ENCODE assay signal across 17 mouse cellular contexts in the genomic region with DNA sequence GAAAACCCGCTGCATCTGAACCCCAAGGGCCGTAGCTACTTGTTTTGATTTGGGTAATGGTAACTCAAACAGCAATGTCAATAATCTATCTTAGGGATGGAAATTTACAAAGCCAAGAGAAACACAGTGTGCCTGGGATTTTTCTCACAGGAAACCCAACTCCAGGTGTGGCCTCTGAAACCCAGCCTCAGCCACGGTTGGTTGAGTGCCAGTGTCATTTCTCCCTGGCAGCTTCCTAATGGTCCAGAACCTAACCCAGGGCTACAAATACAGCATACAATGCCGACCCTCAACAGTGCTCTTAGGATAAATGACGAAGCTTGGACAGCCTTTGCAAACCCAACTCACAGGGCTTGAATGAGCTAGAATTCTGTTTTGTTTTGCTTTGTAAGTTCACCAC.
DNase-seq lines count a peak whose midpoint lies in the region; TF ChIP-seq lines count a peak whose summit lies in the region.
"Had no signal": no experiment of that assay in that cellular context is flagged by ENCODE, and none has a peak within 500 bp of the region (broad histone marks: within the 10 kb centered on the region; RNA-seq: fewer than 3 reads in every experiment).

No protein-coding gene starts in this region.

- no peak overlapping the region for H3K4me3 ChIP-seq in CH12.LX (replicated peaks in 1 of 3; ENCODE audit: low read depth in 2 of 3, low read length in 2 of 3, poor library complexity in 1 of 3)
- no peak overlapping the region for H3K4me3 ChIP-seq in thymus, adult 2 months (ENCODE audit: control insufficient read depth, insufficient read depth, low read length)
- H3K4me3 ChIP-seq: erythroblast, embryonic 14.5 days; heart, embryonic 13.5 days; hindbrain, embryonic 15.5 days; intestine, embryonic 15.5 days; left cerebral cortex, adult 2 months; neural tube, embryonic 15.5 days had no signal

- DNase-seq in heart, adult 11 months: peak; percentile 94
- no peak for DNase-seq in heart, postnatal 14 days
- DNase-seq in CH12.LX (ENCODE audit: extremely low read depth): no peak
- DNase-seq in kidney, adult 8-10 months: peak; percentile 27 to 34
- DNase-seq in kidney, postnatal 14 days: peak; percentile 56
- DNase-seq in left cerebral cortex, postnatal 14 days (ENCODE audit: low spot score in 2 of 2): no peak
- DNase-seq in thymus, adult 2 months: no peak
- DNase-seq: cerebellum, adult 2 months; heart, postnatal 4 days; liver; thymus, postnatal 36 days had no signal

- H3K27ac ChIP-seq in CH12.LX (ENCODE audit: insufficient read depth, low read depth): peak overlapping the region; percentile 86
- no peak overlapping the region for H3K27ac ChIP-seq in thymus, adult 2 months (ENCODE audit: control insufficient read depth, insufficient read depth, low read length)
- H3K27ac ChIP-seq: heart, embryonic 13.5 days; hindbrain, embryonic 15.5 days; intestine, embryonic 15.5 days; left cerebral cortex, adult 2 months; neural tube, embryonic 15.5 days had no signal

- no peak for TF ChIP-seq POLR2A in CH12.LX (IDR thresholded peaks at IDR 0.05; ENCODE audit: low read depth, low read length)
- no peak for TF ChIP-seq POLR2A in thymus, adult 2 months (IDR thresholded peaks at IDR 0.05; ENCODE audit: control insufficient read depth, extremely low read depth, insufficient read depth, low read length, poor library complexity)

- no peak for TF ChIP-seq CTCF in CH12.LX (conservative IDR thresholded peaks at IDR 0.05 in 1 of 2, IDR thresholded peaks at IDR 0.05 in 1 of 2; ENCODE audit: low read depth in 2 of 2, low read length in 2 of 2)
- no peak for TF ChIP-seq CTCF in thymus, adult 2 months (IDR thresholded peaks at IDR 0.05; ENCODE audit: borderline replicate concordance, control insufficient read depth, extremely low read depth, insufficient read depth, low read length, poor library complexity)

- intact Hi-C loops in heart, postnatal 14 days (cut with DNase I): no loop called here
- intact Hi-C loops in left cerebral cortex, postnatal 14 days (cut with DNase I): no loop called here

- H3K4me2 ChIP-seq in CH12.LX (ENCODE audit: insufficient read depth, low read depth, poor library complexity, severe bottlenecking): peak overlapping the region; percentile 74
- H3K4me2 ChIP-seq: heart, embryonic 13.5 days; hindbrain, embryonic 15.5 days; intestine, embryonic 15.5 days; neural tube, embryonic 15.5 days had no signal

- H3K9me3 ChIP-seq in CH12.LX (replicated peaks; ENCODE audit: low read length): no peaks in the 10 kb centered on the region
- H3K9me3 ChIP-seq: heart, embryonic 13.5 days; hindbrain, embryonic 15.5 days; intestine, embryonic 15.5 days; neural tube, embryonic 15.5 days had no signal

- peak overlapping the region; percentile 10 for H3K9ac ChIP-seq in CH12.LX (ENCODE audit: insufficient read depth, low read depth)
- H3K9ac ChIP-seq: heart, embryonic 13.5 days; hindbrain, embryonic 15.5 days; intestine, embryonic 15.5 days; neural tube, embryonic 15.5 days had no signal

- no peak for TF ChIP-seq RAD21 in CH12.LX (IDR thresholded peaks at IDR 0.05; ENCODE audit: low read depth, low read length)

- H3K79me2 ChIP-seq in CH12.LX (replicated peaks; ENCODE audit: control insufficient read depth, extremely low read depth, insufficient read depth, poor library complexity, severe bottlenecking): peaks cover 25% of the 10 kb centered on the region

- peak; percentile 76 for TF ChIP-seq EP300 in CH12.LX (IDR thresholded peaks at IDR 0.05; ENCODE audit: low read length)

- H3K36me3 ChIP-seq in CH12.LX (replicated peaks in 1 of 2; ENCODE audit: control insufficient read depth in 1 of 2, insufficient read depth in 1 of 2, low read length in 1 of 2): peaks cover 0 to 4% of the 10 kb centered on the region in 2 experiments
- no peaks in the 10 kb centered on the region for H3K36me3 ChIP-seq in thymus, adult 2 months (ENCODE audit: control insufficient read depth, insufficient read depth, low read length)
- H3K36me3 ChIP-seq: heart, embryonic 13.5 days; hindbrain, embryonic 15.5 days; intestine, embryonic 15.5 days; neural tube, embryonic 15.5 days had no signal

- no peaks in the 10 kb centered on the region for H3K27me3 ChIP-seq in CH12.LX (replicated peaks)
- H3K27me3 ChIP-seq in thymus, adult 2 months (ENCODE audit: control insufficient read depth, insufficient read depth, low read length): no peaks in the 10 kb centered on the region
- H3K27me3 ChIP-seq: heart, embryonic 13.5 days; hindbrain, embryonic 15.5 days; intestine, embryonic 15.5 days; neural tube, embryonic 15.5 days had no signal

- in situ Hi-C loops in CH12.LX (cut with MboI; ENCODE audit: low pct_ligation_motif_present, low pct_unique_long_range_greater_than_20kb, low sequenced_read_pairs): no loop called here

- 80% methylated on average over 5 of the region's 5 CpGs for WGBS in thymus, adult 2 months

- dilution Hi-C loops in CH12.LX (cut with MboI; ENCODE audit: extremely low pct_ligation_motif_present, extremely low pct_unique_long_range_greater_than_20kb, low sequenced_read_pairs): no loop called here

- H3K4me1 ChIP-seq in CH12.LX (ENCODE audit: control insufficient read depth in 1 of 2, insufficient read depth in 2 of 2): peaks cover 33 to 93% of the 10 kb centered on the region in 2 experiments
- H3K4me1 ChIP-seq in thymus, adult 2 months (replicated peaks; ENCODE audit: control insufficient read depth, insufficient read depth, low read length): peaks cover 5% of the 10 kb centered on the region
- H3K4me1 ChIP-seq: heart, embryonic 13.5 days had no signal

TF ChIP-seq in CH12.LX, 34 proteins besides CTCF, POLR2A, EP300 and RAD21:
- TF ChIP-seq MYC (IDR thresholded peaks at IDR 0.05; ENCODE audit: low read depth, low read length) (no peak), GABPA (IDR thresholded peaks at IDR 0.05; ENCODE audit: insufficient replicate concordance, low read depth, low read length) (no peak), CHD1 (IDR thresholded peaks at IDR 0.05; ENCODE audit: low read depth, low read length) (0 out of 2 replicates have a peak, but pooled peaks have one; percentile 70), IRF4 (IDR thresholded peaks at IDR 0.05; ENCODE audit: low read depth, low read length) (peak; percentile 47; the same call in 1 of the 2 replicates), MXI1 (IDR thresholded peaks at IDR 0.05; ENCODE audit: low read depth, low read length) (no peak; the same call in 1 of the 2 replicates), NRF1 (IDR thresholded peaks at IDR 0.05; ENCODE audit: low read depth, low read length) (no peak), BHLHE40 (IDR thresholded peaks at IDR 0.05; ENCODE audit: low read depth, low read length) (peak; percentile 45; the same call in 1 of the 2 replicates), JUN (IDR thresholded peaks at IDR 0.05; ENCODE audit: insufficient read depth, low read depth, low read length) (peak; percentile 6; the same call in 1 of the 2 replicates), TCF12 (IDR thresholded peaks at IDR 0.05; ENCODE audit: low read depth, low read length) (peak; percentile 42; the same call in 1 of the 2 replicates), MAFK (IDR thresholded peaks at IDR 0.05; ENCODE audit: insufficient replicate concordance, low read length) (no peak), ETS1 (conservative IDR thresholded peaks at IDR 0.05; ENCODE audit: low read depth, low read length) (peak; percentile 27), ELF1 (IDR thresholded peaks at IDR 0.05; ENCODE audit: low read depth, low read length) (peak; percentile 5; the same call in 1 of the 2 replicates)

Comparison
In these comparisons a context has a peak if more than half of its experiments do, and no peak if none do; other contexts are left out.
1. DNase-seq: peak in heart, adult 11 months (single experiment), kidney, adult 8-10 months (2 of 2) and kidney, postnatal 14 days (single experiment); none in heart, postnatal 14 days (0 of 2), CH12.LX (single experiment), left cerebral cortex, postnatal 14 days (0 of 2) and thymus, adult 2 months (single experiment).